16 mouse cellular contexts compared by ENCODE assay signal in the genomic region with DNA sequence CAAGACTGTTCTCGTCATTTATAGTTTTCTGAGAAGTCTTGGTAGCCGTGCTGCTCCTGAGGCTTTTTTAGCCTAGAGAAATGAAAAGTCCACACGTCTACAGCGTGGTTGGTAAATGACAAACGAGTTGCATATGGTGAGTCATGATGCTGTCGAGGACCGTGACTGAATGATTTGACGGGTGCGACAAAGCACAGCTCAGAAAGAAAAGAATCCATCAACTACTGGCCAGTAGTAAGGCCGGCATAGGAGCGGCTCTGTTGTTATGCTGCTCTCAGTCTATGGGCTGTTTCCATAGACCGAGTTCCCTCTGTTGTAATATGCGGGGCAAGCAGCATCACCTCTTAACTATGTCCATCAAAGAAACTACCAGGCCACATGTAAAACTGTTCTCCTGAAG.
A peak's percentile ranks its signal among the peaks of the same experiment; 100 is the strongest.
DNase-seq lines count a peak whose midpoint lies in the region; ATAC-seq lines count a peak whose summit lies in the region.
"Had no signal": no experiment of that assay in that cellular context is flagged by ENCODE, and none has a peak within 500 bp of the region (broad histone marks: within the 10 kb centered on the region; RNA-seq: fewer than 3 reads in every experiment).

No protein-coding gene starts in this region.

- WGBS in neural tube, embryonic 11.5 days: 53% methylated on average over 13 of the region's 13 CpGs

- DNase-seq in adrenal gland, adult 2 months: peak; percentile 30
- DNase-seq in adrenal gland, postnatal 25 days: no peak
- peak; percentile 36 for DNase-seq in neural tube, embryonic 11.5 days (ENCODE audit: low spot score)
- DNase-seq in neural tube, embryonic 10.5 days (ENCODE audit: extremely low spot score, low spot score): no peak
- peak; percentile 24 for DNase-seq in mesoderm, embryonic 11.5 days (ENCODE audit: low read depth, low spot score)
- DNase-seq in gastrocnemius, postnatal 10 days: no peak
- no peak for DNase-seq in lung, postnatal 25 days (ENCODE audit: low spot score)
- DNase-seq in testis, postnatal 14 days (ENCODE audit: low spot score): no peak
- DNase-seq: adrenal gland, postnatal 36 days; cerebellum, adult 18-20 months; heart, postnatal 14 days; kidney, adult 11 months; kidney, postnatal 36 days; spleen, adult 18-20 months had no signal

- H3K4me1 ChIP-seq in neural tube, embryonic 11.5 days (ENCODE audit: control insufficient read depth, insufficient read depth, low read length): 0 out of 2 replicates have a peak, but pooled peaks cover 3% of the 10 kb centered on the region

- peak; percentile 64 for ATAC-seq in neural tube, embryonic 11.5 days (ENCODE audit: insufficient read depth, low FRiP score, low TSS enrichment)

- H3K9ac ChIP-seq in neural tube, embryonic 11.5 days (ENCODE audit: low read length): no peak overlapping the region
- H3K9ac ChIP-seq: embryonic facial prominence, embryonic 15.5 days had no signal

- no peak overlapping the region for H3K4me3 ChIP-seq in neural tube, embryonic 11.5 days (ENCODE audit: low read depth, low read length)
- H3K4me3 ChIP-seq: embryonic facial prominence, embryonic 15.5 days had no signal

- no peak overlapping the region for H3K27ac ChIP-seq in neural tube, embryonic 11.5 days (ENCODE audit: low read depth, low read length)
- H3K27ac ChIP-seq: embryonic facial prominence, embryonic 15.5 days had no signal

- H3K4me2 ChIP-seq in neural tube, embryonic 11.5 days (ENCODE audit: low read depth): no peak overlapping the region
- H3K4me2 ChIP-seq: embryonic facial prominence, embryonic 15.5 days; liver, embryonic 11.5 days had no signal

- no peaks in the 10 kb centered on the region for H3K36me3 ChIP-seq in neural tube, embryonic 11.5 days (ENCODE audit: control insufficient read depth, insufficient read depth, low read length)
- H3K36me3 ChIP-seq: embryonic facial prominence, embryonic 15.5 days had no signal

- no peaks in the 10 kb centered on the region for H3K27me3 ChIP-seq in neural tube, embryonic 11.5 days (ENCODE audit: control insufficient read depth, insufficient read depth, low read length)
- H3K27me3 ChIP-seq: embryonic facial prominence, embryonic 15.5 days had no signal

- H3K9me3 ChIP-seq in neural tube, embryonic 11.5 days (ENCODE audit: control insufficient read depth, low read length): no peaks in the 10 kb centered on the region
- H3K9me3 ChIP-seq: embryonic facial prominence, embryonic 15.5 days had no signal

Comparison
In these comparisons a context has a peak if more than half of its experiments do, and no peak if none do; other contexts are left out.
1. DNase-seq: peak in adrenal gland, adult 2 months (single experiment), neural tube, embryonic 11.5 days (single experiment) and mesoderm, embryonic 11.5 days (single experiment); none in adrenal gland, postnatal 25 days (single experiment), neural tube, embryonic 10.5 days (single experiment), gastrocnemius, postnatal 10 days (single experiment), lung, postnatal 25 days (single experiment) and testis, postnatal 14 days (single experiment).